Mouse (Mus musculus): Measurements from ENCODE around the gene Car14.

GRCm38 (mm10) chr3:95851317-95851716, 53.2 kb downstream of the Car14 start:
- TF ChIP-seq CTCF (IDR thresholded peaks at IDR 0.05; ENCODE audit: extremely low read depth, insufficient read depth, low read length) (no peak), POLR2A (IDR thresholded peaks at IDR 0.05; ENCODE audit: extremely low read depth, insufficient read depth, low read length) (no peak)
